Mouse (Mus musculus): Measurements from ENCODE around the gene Ube2cbp. TPM values are rescaled to one million over a fixed set of nuclear protein-coding genes. Genes with fewer than 3 reads are reported as not detected.

Gene Ube2cbp
- polyA plus RNA-seq, 1 experiment from 2014 or later, result 7.3 TPM

DNA sequence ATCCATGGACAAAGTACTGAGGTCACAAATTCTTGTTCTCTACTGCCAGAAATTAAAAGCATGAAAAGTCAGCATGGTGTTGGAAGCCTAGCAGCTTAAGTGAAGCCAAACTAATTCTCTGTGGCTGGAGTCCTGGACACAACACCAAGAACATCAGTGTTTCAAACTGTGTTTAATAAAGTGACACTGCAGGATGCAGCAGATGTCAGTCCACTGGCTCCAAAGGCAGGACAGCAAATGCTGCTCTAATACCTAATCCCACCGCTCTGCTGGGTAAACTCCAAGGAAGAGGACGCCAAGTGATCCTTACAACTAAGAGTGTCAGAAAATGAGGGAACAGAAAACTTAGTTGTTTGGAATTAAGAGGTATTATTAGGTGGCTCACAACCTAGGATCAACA, 158.2 kb downstream of the Ube2cbp start:
- no peak overlapping the region for H3K9ac ChIP-seq (replicated peaks; ENCODE audit: low read length)

DNA sequence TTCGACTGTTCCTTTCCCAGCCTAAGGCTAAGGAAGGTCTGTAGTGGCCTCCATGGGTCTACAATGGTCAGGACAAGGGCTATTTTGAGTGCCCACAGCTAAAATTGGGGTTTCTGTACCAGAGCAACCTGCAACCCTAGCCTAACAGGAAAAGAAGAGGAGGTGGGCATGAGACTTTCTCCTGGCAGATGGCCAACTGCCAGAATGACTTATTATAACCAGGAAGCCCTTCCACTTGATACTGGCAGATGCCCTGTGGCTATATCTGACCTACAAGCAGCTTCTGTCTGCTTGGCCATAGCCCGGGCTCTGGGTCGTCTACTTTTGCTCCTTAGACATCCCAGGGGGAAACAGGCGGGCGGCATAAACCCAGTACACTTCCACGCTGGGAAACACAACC, 163.3 kb downstream of the Ube2cbp start:
- no peaks in the 10 kb centered on the region for H3K36me3 ChIP-seq (replicated peaks; ENCODE audit: control insufficient read depth, insufficient read depth, low read depth, low read length)
- no peaks in the 10 kb centered on the region for H3K4me1 ChIP-seq (ENCODE audit: control insufficient read depth, insufficient read depth, low read length)
- no peaks in the 10 kb centered on the region for H3K27me3 ChIP-seq (ENCODE audit: control insufficient read depth, insufficient read depth, low read length)
- ATAC-seq (replicated peaks; ENCODE audit: insufficient number of reproducible peaks, low FRiP score, low TSS enrichment, low read depth), result no peak
- DNase-seq (ENCODE audit: low spot score), result no peak
- no peaks in the 10 kb centered on the region for H3K9me3 ChIP-seq (replicated peaks; ENCODE audit: control insufficient read depth, low read length)
- H3K4me2 ChIP-seq (ENCODE audit: low read depth, low read length), result no peak overlapping the region
- no peak overlapping the region for H3K9ac ChIP-seq (replicated peaks; ENCODE audit: low read length)
- no peak overlapping the region for H3K27ac ChIP-seq (replicated peaks; ENCODE audit: low read depth, low read length)
- H3K4me3 ChIP-seq (ENCODE audit: low read depth, low read length), result no peak overlapping the region
- WGBS, result 76% methylated on average over 6 of the region's 6 CpGs

More for the DNA sequence above, 158.2 kb downstream of the Ube2cbp start:
- Histone ChIP-seq H3K4me1 (ENCODE audit: control insufficient read depth, insufficient read depth, low read length) (no peaks in the 10 kb centered on the region), H3K9me3 (replicated peaks; ENCODE audit: control insufficient read depth, low read length) (no peaks in the 10 kb centered on the region), H3K27ac (replicated peaks; ENCODE audit: low read depth, low read length) (no peak overlapping the region), H3K27me3 (ENCODE audit: control insufficient read depth, insufficient read depth, low read length) (no peaks in the 10 kb centered on the region), H3K4me3 (ENCODE audit: low read depth, low read length) (no peak overlapping the region), H3K4me2 (ENCODE audit: low read depth, low read length) (no peak overlapping the region), H3K36me3 (replicated peaks; ENCODE audit: control insufficient read depth, insufficient read depth, low read depth, low read length) (no peaks in the 10 kb centered on the region)
- no peak for ATAC-seq (replicated peaks; ENCODE audit: insufficient number of reproducible peaks, low FRiP score, low TSS enrichment, low read depth)
- WGBS, result 89% methylated on average over 2 of the region's 2 CpGs
- no peak for DNase-seq (ENCODE audit: low spot score)

GRCm38 (mm10) chr9:86298596-86298995, 166.2 kb downstream of the Ube2cbp start:
- no peak overlapping the region for H3K27ac ChIP-seq (replicated peaks; ENCODE audit: low read depth, low read length)
- H3K4me2 ChIP-seq (ENCODE audit: low read depth, low read length), result no peak overlapping the region
- no peaks in the 10 kb centered on the region for H3K4me1 ChIP-seq (ENCODE audit: control insufficient read depth, insufficient read depth, low read length)
- 80% methylated on average over 8 of the region's 8 CpGs for WGBS
- no peak overlapping the region for H3K9ac ChIP-seq (replicated peaks; ENCODE audit: low read length)
- ATAC-seq (replicated peaks; ENCODE audit: insufficient number of reproducible peaks, low FRiP score, low TSS enrichment, low read depth) (no peak), DNase-seq (ENCODE audit: low spot score) (no peak)
- H3K9me3 ChIP-seq (replicated peaks; ENCODE audit: control insufficient read depth, low read length), result no peaks in the 10 kb centered on the region
- no peaks in the 10 kb centered on the region for H3K27me3 ChIP-seq (ENCODE audit: control insufficient read depth, insufficient read depth, low read length)
- H3K36me3 ChIP-seq (replicated peaks; ENCODE audit: control insufficient read depth, insufficient read depth, low read depth, low read length), result no peaks in the 10 kb centered on the region
- no peak overlapping the region for H3K4me3 ChIP-seq (ENCODE audit: low read depth, low read length)

GRCm38 (mm10) chr9:86298131-86298530, 166.6 kb downstream of the Ube2cbp start:
- H3K9ac ChIP-seq (replicated peaks; ENCODE audit: low read length), result no peak overlapping the region
- ATAC-seq (replicated peaks; ENCODE audit: insufficient number of reproducible peaks, low FRiP score, low TSS enrichment, low read depth), result no peak

GRCm38 (mm10) chr9:86296683-86297638, 167.8 kb downstream of the Ube2cbp start:
- no peak overlapping the region for H3K9ac ChIP-seq (replicated peaks; ENCODE audit: low read length)
- H3K4me3 ChIP-seq (ENCODE audit: low read depth, low read length), result no peak overlapping the region
- no peak overlapping the region for H3K27ac ChIP-seq (replicated peaks; ENCODE audit: low read depth, low read length)
- H3K4me2 ChIP-seq (ENCODE audit: low read depth, low read length), result no peak overlapping the region
- no peak for ATAC-seq (replicated peaks; ENCODE audit: insufficient number of reproducible peaks, low FRiP score, low TSS enrichment, low read depth)
- H3K36me3 ChIP-seq (replicated peaks; ENCODE audit: control insufficient read depth, insufficient read depth, low read depth, low read length), result no peaks in the 10 kb centered on the region
- no peaks in the 10 kb centered on the region for H3K9me3 ChIP-seq (replicated peaks; ENCODE audit: control insufficient read depth, low read length)
- DNase-seq (ENCODE audit: low spot score), result no peak
- WGBS, result 75% methylated on average over 8 of the region's 8 CpGs
- no peaks in the 10 kb centered on the region for H3K27me3 ChIP-seq (ENCODE audit: control insufficient read depth, insufficient read depth, low read length)
- H3K4me1 ChIP-seq (ENCODE audit: control insufficient read depth, insufficient read depth, low read length), result no peaks in the 10 kb centered on the region

More at GRCm38 (mm10) chr9:86298131-86298530, 166.6 kb downstream of the Ube2cbp start:
- no peak overlapping the region for H3K4me2 ChIP-seq (ENCODE audit: low read depth, low read length)
- no peaks in the 10 kb centered on the region for H3K27me3 ChIP-seq (ENCODE audit: control insufficient read depth, insufficient read depth, low read length)
- H3K27ac ChIP-seq (replicated peaks; ENCODE audit: low read depth, low read length), result no peak overlapping the region
- DNase-seq (ENCODE audit: low spot score), result no peak
- H3K36me3 ChIP-seq (replicated peaks; ENCODE audit: control insufficient read depth, insufficient read depth, low read depth, low read length), result no peaks in the 10 kb centered on the region
- no peak overlapping the region for H3K4me3 ChIP-seq (ENCODE audit: low read depth, low read length)
- no peaks in the 10 kb centered on the region for H3K4me1 ChIP-seq (ENCODE audit: control insufficient read depth, insufficient read depth, low read length)
- WGBS, result 60% methylated on average over 5 of the region's 5 CpGs
- no peaks in the 10 kb centered on the region for H3K9me3 ChIP-seq (replicated peaks; ENCODE audit: control insufficient read depth, low read length)

DNA sequence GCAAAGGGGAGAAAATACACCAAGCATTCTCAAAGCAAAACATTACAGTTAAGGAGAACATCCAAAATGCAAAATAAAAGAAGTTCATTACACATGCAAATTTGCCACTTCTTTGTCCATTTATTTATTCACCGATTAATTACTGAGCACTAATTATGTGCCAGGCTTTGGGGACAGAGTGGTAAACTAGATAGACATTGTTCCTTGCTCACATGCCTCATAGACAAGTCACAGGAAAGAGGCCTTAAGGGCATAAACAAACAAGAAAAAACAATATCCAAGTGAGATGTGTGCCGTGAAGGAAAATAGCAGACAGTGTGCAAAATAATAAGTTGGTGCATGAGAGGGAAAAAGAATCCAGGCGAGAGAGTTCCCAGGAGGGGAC, 177.2 kb downstream of the Ube2cbp start:
- WGBS, result 74% methylated on average over 3 of the region's 3 CpGs
- DNase-seq (ENCODE audit: low spot score) (no peak), ATAC-seq (replicated peaks; ENCODE audit: insufficient number of reproducible peaks, low FRiP score, low TSS enrichment, low read depth) (no peak)
- Histone ChIP-seq H3K4me2 (ENCODE audit: low read depth, low read length) (no peak overlapping the region), H3K9ac (replicated peaks; ENCODE audit: low read length) (no peak overlapping the region), H3K27me3 (ENCODE audit: control insufficient read depth, insufficient read depth, low read length) (no peaks in the 10 kb centered on the region), H3K4me3 (ENCODE audit: low read depth, low read length) (no peak overlapping the region), H3K4me1 (ENCODE audit: control insufficient read depth, insufficient read depth, low read length) (no peaks in the 10 kb centered on the region), H3K9me3 (replicated peaks; ENCODE audit: control insufficient read depth, low read length) (no peaks in the 10 kb centered on the region; the same call in 1 of the 2 replicates), H3K36me3 (replicated peaks; ENCODE audit: control insufficient read depth, insufficient read depth, low read depth, low read length) (no peaks in the 10 kb centered on the region), H3K27ac (replicated peaks; ENCODE audit: low read depth, low read length) (no peak overlapping the region)

DNA sequence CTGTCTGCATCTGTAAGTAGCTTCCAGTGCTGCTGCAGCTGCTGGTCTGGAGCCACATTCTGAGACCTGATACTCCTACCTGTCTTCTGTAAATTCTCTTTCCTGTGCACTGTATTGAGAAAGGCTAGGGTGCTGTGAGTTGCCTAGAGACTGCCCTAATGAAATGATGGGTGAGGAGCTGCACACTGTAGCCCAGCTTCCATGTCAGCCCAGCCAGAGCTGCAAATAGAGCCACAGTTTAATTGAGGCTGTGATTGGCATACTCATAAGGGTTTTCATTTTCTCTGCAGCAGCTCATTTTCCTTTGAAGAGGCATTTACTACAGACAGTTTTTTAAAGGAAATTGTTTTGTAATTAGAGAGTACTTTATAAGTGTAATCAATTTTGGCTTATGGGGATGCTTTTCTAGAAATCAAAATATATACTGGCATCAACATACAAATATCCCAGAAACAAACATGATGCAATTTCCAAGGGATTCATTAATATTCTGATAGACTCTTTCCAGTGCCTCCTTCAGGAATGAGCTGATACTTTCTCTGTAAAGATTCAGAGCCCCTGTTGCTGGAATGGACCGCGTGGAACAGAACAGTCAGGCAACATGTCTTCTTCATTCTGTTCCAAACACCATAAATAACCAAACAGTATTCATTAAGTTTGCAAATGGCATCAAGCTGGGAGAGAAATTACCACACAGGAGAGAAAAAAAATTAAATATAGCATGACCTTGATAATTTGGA, 177.8 kb downstream of the Ube2cbp start:
- H3K4me3 ChIP-seq (ENCODE audit: low read depth, low read length), result no peak overlapping the region
- no peaks in the 10 kb centered on the region for H3K36me3 ChIP-seq (replicated peaks; ENCODE audit: control insufficient read depth, insufficient read depth, low read depth, low read length)
- DNase-seq (ENCODE audit: low spot score) (no peak), ATAC-seq (replicated peaks; ENCODE audit: insufficient number of reproducible peaks, low FRiP score, low TSS enrichment, low read depth) (no peak)
- H3K4me2 ChIP-seq (ENCODE audit: low read depth, low read length), result no peak overlapping the region
- no peak overlapping the region for H3K9ac ChIP-seq (replicated peaks; ENCODE audit: low read length)
- H3K27me3 ChIP-seq (ENCODE audit: control insufficient read depth, insufficient read depth, low read length), result no peaks in the 10 kb centered on the region
- no peaks in the 10 kb centered on the region for H3K4me1 ChIP-seq (ENCODE audit: control insufficient read depth, insufficient read depth, low read length)
- no peaks in the 10 kb centered on the region; the same call in 1 of the 2 replicates for H3K9me3 ChIP-seq (replicated peaks; ENCODE audit: control insufficient read depth, low read length)
- H3K27ac ChIP-seq (replicated peaks; ENCODE audit: low read depth, low read length), result no peak overlapping the region
- WGBS, result 92% methylated on average over 2 of the region's 2 CpGs

- H3K4me3 ChIP-seq (ENCODE audit: low read depth, low read length), result no peak overlapping the region
- no peak overlapping the region for H3K9ac ChIP-seq (replicated peaks; ENCODE audit: low read length)
- H3K9me3 ChIP-seq (replicated peaks; ENCODE audit: control insufficient read depth, low read length), result no peaks in the 10 kb centered on the region; the same call in 1 of the 2 replicates
- H3K27me3 ChIP-seq (ENCODE audit: control insufficient read depth, insufficient read depth, low read length), result no peaks in the 10 kb centered on the region
- no peaks in the 10 kb centered on the region for H3K36me3 ChIP-seq (replicated peaks; ENCODE audit: control insufficient read depth, insufficient read depth, low read depth, low read length)
- no peak for ATAC-seq (replicated peaks; ENCODE audit: insufficient number of reproducible peaks, low FRiP score, low TSS enrichment, low read depth)
- 53% methylated on average over 5 of the region's 5 CpGs for WGBS
- DNase-seq (ENCODE audit: low spot score), result no peak
- no peak overlapping the region for H3K27ac ChIP-seq (replicated peaks; ENCODE audit: low read depth, low read length)
- H3K4me1 ChIP-seq (ENCODE audit: control insufficient read depth, insufficient read depth, low read length), result no peaks in the 10 kb centered on the region
- no peak overlapping the region for H3K4me2 ChIP-seq (ENCODE audit: low read depth, low read length)
Observed at GRCm38 (mm10) chr9:86282555-86282954, 182.2 kb downstream of the Ube2cbp start.
